Mouse (Mus musculus) intestine, postnatal 0 days (tissue): ENCODE results near the gene Mtg1. TPM values are rescaled to one million over a fixed set of nuclear protein-coding genes. Genes with fewer than 3 reads are reported as not detected.
"Not testable (repeated sequence)": the region's sequence is repeated elsewhere in the genome, so short reads cannot be mapped to it uniquely, and the experiment has no call there.

Experiments used
- ATAC-seq: fragments of 200-750 bp; cut with Nextera tagmentation; 2 replicates; pipeline ENCODE4 v1.8.0; 2017; ENCODE audit warnings: mild to moderate bottlenecking, moderate TSS enrichment, moderate library complexity
- H3K27ac ChIP-seq: fragments of 300-500 bp; sonication (generic); 2 replicates; pipeline ENCODE4 v1.5.1; 2014; ENCODE audit warnings: mild to moderate bottlenecking, low read depth, low read length, moderate library complexity
- H3K27me3 ChIP-seq: fragments of 300-500 bp; sonication (generic); replicated peaks from 2 replicates; pipeline ENCODE4 v1.6.1; 2014; ENCODE audit warnings: low read length, mixed read lengths; ENCODE audit not compliant: control insufficient read depth, insufficient read depth
- H3K36me3 ChIP-seq: fragments of 300-500 bp; sonication (generic); 2 replicates; pipeline ENCODE4 v1.6.1; 2014; ENCODE audit warnings: mild to moderate bottlenecking, moderate library complexity; ENCODE audit not compliant: control insufficient read depth, insufficient read depth
- H3K4me1 ChIP-seq: fragments of 300-500 bp; sonication (generic); replicated peaks from 2 replicates; pipeline ENCODE4 v1.6.1; 2014; ENCODE audit warnings: antibody characterized with exemption, low read length, mixed read lengths; ENCODE audit not compliant: control insufficient read depth, insufficient read depth
- H3K4me2 ChIP-seq: fragments of 300-500 bp; sonication (generic); replicated peaks from 2 replicates; pipeline ENCODE4 v1.6.1; 2014; ENCODE audit warnings: low read depth, mild to moderate bottlenecking, moderate library complexity
- H3K4me3 ChIP-seq: fragments of 300-500 bp; sonication (generic); 2 replicates; pipeline ENCODE4 v1.5.1; 2014; ENCODE audit warnings: low read depth, low read length
- H3K9ac ChIP-seq: fragments of 300-500 bp; sonication (generic); 2 replicates; pipeline ENCODE4 v1.6.1; 2014; ENCODE audit warnings: mild to moderate bottlenecking, low read depth, low read length
- H3K9me3 ChIP-seq: fragments of 300-500 bp; sonication (generic); 2 replicates; pipeline ENCODE4 v1.6.1; 2016; ENCODE audit warnings: mixed run types; ENCODE audit not compliant: control insufficient read depth
- CTCF ChIP-seq: sonication (generic); IDR thresholded peaks from 2 replicates; pipeline ENCODE4 v1.5.1; 2016; ENCODE audit warnings: low read depth, mild to moderate bottlenecking, control low read depth, antibody characterized with exemption, moderate library complexity
- WGBS: fragments of 180-500 bp; shearing (Covaris S2); extraction: QIAGEN DNeasy Blood & Tissue Kit; methylation state at CpG from one replicate; pipeline ENCODE4 v1.1.7; 2014; 5-methylcytosine and 5-hydroxymethylcytosine counted together
- polyA plus RNA-seq: library from polyadenylated mRNA; unstranded; fragments of >200 nt; fragmentation: Nextera tagmentation; extraction: Ambion mirVana; gene quantifications from 2 replicates; pipeline ENCODE4 v1.2.1, GENCODE M21; 2015

Mtg1 gene
- polyA plus RNA-seq, 1 experiment from 2014 or later: 15.7 TPM

DNA sequence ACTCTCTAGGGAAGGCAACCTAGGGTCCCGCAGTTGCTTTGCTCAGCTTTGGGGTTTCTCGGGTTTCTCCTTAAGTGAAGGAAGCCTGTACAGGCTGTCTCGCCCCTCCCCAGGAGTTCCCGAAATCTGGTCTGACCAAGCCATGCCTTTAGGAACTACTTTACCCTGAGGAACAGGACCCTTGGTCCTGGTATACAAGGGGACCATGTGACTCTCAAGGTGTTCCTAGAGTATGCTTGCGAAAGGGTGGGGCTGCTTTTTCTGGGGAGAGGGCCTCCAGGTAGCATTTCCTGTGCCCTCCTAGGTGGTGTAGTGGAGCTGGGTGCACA, 11.4 kb upstream of the Mtg1 start:
- peak; percentile 3; the same call in 1 of the 2 replicates for ATAC-seq

DNA sequence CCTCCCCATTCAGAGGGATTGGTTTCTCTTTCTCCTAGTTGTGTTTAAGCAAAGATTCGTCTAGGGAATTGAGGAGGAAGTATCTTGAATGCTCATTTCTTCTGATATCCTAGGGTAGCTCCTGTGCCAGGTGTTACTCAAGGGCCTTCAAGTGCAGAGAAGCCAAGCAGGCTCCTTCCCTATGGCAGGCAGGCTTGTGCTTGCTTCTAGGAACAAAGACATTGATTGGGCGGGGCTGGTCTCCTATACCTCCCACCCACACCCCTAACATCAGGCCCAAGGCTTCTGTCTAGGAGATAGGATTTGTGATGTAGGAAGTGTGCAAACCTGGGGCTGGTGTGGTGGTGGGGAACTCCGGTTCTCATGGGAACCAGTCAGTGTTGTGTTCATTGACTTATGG, 10.4 kb upstream of the Mtg1 start:
- 66% methylated on average over 3 of the region's 3 CpGs for WGBS
- Histone ChIP-seq H3K9ac (no peak overlapping the region), H3K9me3 (no peaks in the 10 kb centered on the region), H3K36me3 (peaks cover 16% of the 10 kb centered on the region), H3K27me3 (no peaks in the 10 kb centered on the region), H3K4me3 (no peak overlapping the region), H3K4me2 (peak overlapping the region; percentile 54), H3K4me1 (no peaks in the 10 kb centered on the region), H3K27ac (no peak overlapping the region; the same call in 1 of the 2 replicates)
- no peak for ATAC-seq
- no peak for TF ChIP-seq CTCF

More for the DNA sequence above, 11.4 kb upstream of the Mtg1 start:
- Histone ChIP-seq H3K27ac (peak overlapping the region; percentile 50; the same call in 1 of the 2 replicates), H3K9ac (peak overlapping the region; percentile 87), H3K36me3 (peaks cover 16% of the 10 kb centered on the region), H3K9me3 (no peaks in the 10 kb centered on the region), H3K27me3 (no peaks in the 10 kb centered on the region), H3K4me3 (peak overlapping the region; percentile 89), H3K4me1 (no peaks in the 10 kb centered on the region), H3K4me2 (peak overlapping the region; percentile 90)
- 3% methylated on average over 5 of the region's 5 CpGs for WGBS
- TF ChIP-seq CTCF: no peak

GRCm38 (mm10) chr7:140127911-140128310, 9.5 kb upstream of the Mtg1 start:
- WGBS: 77% methylated on average over 2 of the region's 2 CpGs
- no peak overlapping the region for H3K4me2 ChIP-seq
- no peaks in the 10 kb centered on the region for H3K9me3 ChIP-seq
- H3K4me3 ChIP-seq: no peak overlapping the region
- no peaks in the 10 kb centered on the region for H3K27me3 ChIP-seq
- H3K36me3 ChIP-seq: peaks cover 16% of the 10 kb centered on the region
- no peak for ATAC-seq
- no peak for TF ChIP-seq CTCF
- no peaks in the 10 kb centered on the region for H3K4me1 ChIP-seq
- H3K9ac ChIP-seq: no peak overlapping the region
- H3K27ac ChIP-seq: no peak overlapping the region

DNA sequence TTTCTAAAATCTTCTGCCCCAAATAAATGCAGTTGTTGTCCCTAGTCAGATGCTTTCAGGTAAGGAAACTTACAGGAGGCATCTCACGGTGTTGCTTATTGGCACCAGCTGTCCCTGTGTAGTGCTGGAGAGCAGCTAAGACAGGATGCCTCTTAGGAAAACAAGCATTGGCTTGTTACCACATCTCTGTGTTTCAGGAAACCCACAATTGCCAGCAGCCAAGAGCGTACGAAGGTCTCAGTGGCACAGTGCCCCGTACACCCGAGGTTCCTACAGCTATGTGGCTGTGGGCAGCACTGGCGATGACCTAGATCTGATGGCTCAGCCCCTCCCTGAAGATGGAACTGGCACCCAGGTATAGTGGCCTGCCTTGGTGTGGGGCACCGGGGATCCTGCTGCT, 5.2 kb upstream of the Mtg1 start:
- WGBS: 91% methylated on average over 7 of the region's 7 CpGs

GRCm38 (mm10) chr7:140134033-140134432, 3.3 kb upstream of the Mtg1 start:
- H3K27ac ChIP-seq, H3K9me3 ChIP-seq, H3K4me1 ChIP-seq, H3K27me3 ChIP-seq, ATAC-seq, H3K4me3 ChIP-seq, H3K9ac ChIP-seq, H3K4me2 ChIP-seq: not testable (repeated sequence)
- peaks cover 20% of the 10 kb centered on the region for H3K36me3 ChIP-seq
- WGBS: 82% methylated on average over 5 of the region's 7 CpGs

More for the DNA sequence above, 5.2 kb upstream of the Mtg1 start:
- H3K9me3 ChIP-seq, H3K4me3 ChIP-seq, H3K4me1 ChIP-seq, H3K4me2 ChIP-seq, ATAC-seq, H3K27me3 ChIP-seq, H3K9ac ChIP-seq, H3K27ac ChIP-seq: not testable (repeated sequence)
- peaks cover 20% of the 10 kb centered on the region for H3K36me3 ChIP-seq

- no peak for ATAC-seq
- Histone ChIP-seq H3K4me3 (no peak overlapping the region), H3K27me3 (no peaks in the 10 kb centered on the region), H3K4me1 (peaks cover 4% of the 10 kb centered on the region; the same call in 1 of the 2 replicates), H3K27ac (no peak overlapping the region), H3K9me3 (no peaks in the 10 kb centered on the region), H3K36me3 (peaks cover 8% of the 10 kb centered on the region), H3K4me2 (no peak overlapping the region), H3K9ac (no peak overlapping the region)
- 82% methylated on average over 5 of the region's 5 CpGs for WGBS
- TF ChIP-seq CTCF: no peak
These were observed 2.1 kb upstream of the Mtg1 start for GRCm38 (mm10) chr7:140135106-140135770.

GRCm38 (mm10) chr7:140138021-140138310, 602 bp downstream of the Mtg1 start:
- Histone ChIP-seq H3K4me1 (peaks cover 4% of the 10 kb centered on the region; the same call in 1 of the 2 replicates), H3K4me2 (peak overlapping the region; percentile 78), H3K36me3 (peaks cover 4% of the 10 kb centered on the region; the same call in 1 of the 2 replicates), H3K27me3 (no peaks in the 10 kb centered on the region), H3K27ac (peak overlapping the region; percentile 69; the same call in 1 of the 2 replicates), H3K9ac (peak overlapping the region; percentile 74), H3K4me3 (peak overlapping the region; percentile 69), H3K9me3 (no peaks in the 10 kb centered on the region)
- WGBS: 1% methylated on average over 8 of the region's 8 CpGs
- no peak for TF ChIP-seq CTCF
- ATAC-seq: no peak
